Mouse (Mus musculus): ENCODE results near the gene Rcn3.
"Not testable (repeated sequence)": the region's sequence is repeated elsewhere in the genome, so short reads cannot be mapped to it uniquely, and the experiment has no call there.

Gene Rcn3

DNA sequence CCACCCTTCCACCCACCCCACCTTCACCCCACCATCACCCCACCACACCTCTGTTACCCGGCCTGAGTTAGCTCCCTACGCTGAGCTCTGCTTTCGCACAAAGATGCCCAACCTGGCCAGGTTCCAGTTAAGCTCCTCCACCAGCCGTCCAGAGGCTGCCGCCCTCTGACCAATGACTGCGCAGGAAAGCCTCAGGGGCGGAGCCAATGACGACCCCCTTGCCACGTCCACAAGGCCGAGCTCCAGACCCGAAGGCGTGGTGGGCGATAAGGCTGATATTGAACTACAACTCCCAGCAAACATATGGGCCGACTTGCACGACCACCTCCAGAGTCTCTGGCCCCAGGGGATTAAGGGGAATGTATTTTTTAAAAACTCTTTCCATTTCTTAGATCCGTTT is at the start of gene Rcn3:
TSS of gene Rcn3 (minus strand) at position 174 of the 400 bp plus-strand sequence.
- ATAC-seq (ENCODE audit: insufficient number of reproducible peaks, low FRiP score, low TSS enrichment): no peak

- ATAC-seq (ENCODE audit: insufficient number of reproducible peaks, low FRiP score, low TSS enrichment): no peak
Measured at GRCm38 (mm10) chr7:45141319-45141718, 49.3 kb upstream of the Rcn3 start.

- no peak for ATAC-seq (ENCODE audit: insufficient number of reproducible peaks, low FRiP score, low TSS enrichment)
Measured at GRCm38 (mm10) chr7:45139904-45140723, 48.1 kb upstream of the Rcn3 start.

GRCm38 (mm10) chr7:45138403-45138802 is 46.4 kb upstream of the Rcn3 start:
- no peak for ATAC-seq (ENCODE audit: insufficient number of reproducible peaks, low FRiP score, low TSS enrichment)

DNA sequence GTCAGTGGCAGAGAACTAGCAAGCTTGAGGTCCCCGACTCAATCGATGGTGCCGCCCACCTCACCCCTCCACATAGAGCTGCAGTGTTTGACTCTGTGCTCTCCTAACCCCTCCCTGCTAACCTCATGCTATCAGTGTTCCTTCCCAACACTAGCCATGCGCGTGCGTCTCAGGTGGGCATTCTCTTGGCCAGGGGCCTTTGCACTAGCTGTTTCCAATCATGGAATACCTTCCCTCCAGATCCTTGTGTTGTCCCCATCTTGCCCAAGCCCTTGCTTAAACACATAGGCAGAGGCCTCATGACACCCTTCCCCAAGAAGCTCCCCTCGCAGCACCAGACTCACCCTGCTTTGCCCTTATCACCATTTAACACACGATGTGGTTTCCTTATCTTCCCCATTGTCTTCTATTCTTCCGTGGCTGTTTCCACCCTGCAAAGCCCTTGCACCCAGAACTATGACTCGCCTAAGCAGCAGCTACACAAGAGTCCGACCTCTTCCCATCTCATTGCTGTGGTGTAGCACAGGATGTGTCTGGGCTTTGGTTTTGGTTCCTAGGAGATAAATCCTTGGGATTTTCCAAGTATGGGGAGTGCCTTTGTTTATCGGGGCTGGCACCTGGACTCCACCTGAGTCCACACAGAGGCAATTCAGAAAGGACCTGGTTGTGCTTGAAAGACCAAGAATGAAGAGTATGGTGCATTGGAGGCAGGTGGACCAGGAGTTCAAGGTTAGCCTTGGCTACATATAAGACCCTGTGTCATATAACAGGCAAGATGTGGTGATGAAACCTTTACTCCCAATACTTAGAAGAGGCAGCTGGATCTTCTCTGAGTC is 45.4 kb upstream of the Rcn3 start:
- no peak for ATAC-seq (ENCODE audit: insufficient number of reproducible peaks, low FRiP score, low TSS enrichment)

DNA sequence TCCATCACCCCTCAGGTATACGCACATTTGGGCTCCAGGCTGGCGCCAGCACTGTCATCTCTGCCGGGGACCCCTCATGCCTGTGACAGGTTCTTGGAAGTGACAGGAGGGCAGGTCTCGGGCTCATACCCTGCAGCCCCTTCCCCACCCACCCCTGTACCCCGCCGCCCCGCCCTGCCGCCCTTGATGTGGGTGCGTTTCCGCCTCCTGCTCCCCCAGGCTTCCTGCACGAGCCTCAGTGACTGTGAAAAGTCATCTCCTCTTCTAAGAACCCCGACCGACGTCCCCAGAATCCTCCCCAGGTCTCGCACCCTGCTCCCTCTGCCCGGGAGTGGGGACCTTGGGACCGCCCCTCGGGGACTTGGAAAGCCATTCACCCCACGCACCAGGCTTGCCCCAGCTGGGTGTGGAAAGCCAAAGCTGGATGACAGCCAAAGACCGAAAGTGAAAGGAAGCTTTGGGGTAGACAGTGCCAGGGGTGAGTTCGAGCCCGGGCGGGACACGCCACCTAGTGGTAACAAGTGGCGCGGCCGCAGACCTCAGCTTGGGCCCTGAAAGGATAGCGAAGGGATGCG is 44.1 kb upstream of the Rcn3 start, which contains the start of the genes Gm45713 and Flt3l:
TSS of gene Gm45713 (minus strand) at position 239 of the 575 bp plus-strand sequence.
TSS of gene Flt3l (minus strand) at position 440 of the 575 bp plus-strand sequence.
- ATAC-seq (ENCODE audit: insufficient number of reproducible peaks, low FRiP score, low TSS enrichment): peak; percentile 72; the same call in 1 of the 2 replicates

- ATAC-seq (ENCODE audit: insufficient number of reproducible peaks, low FRiP score, low TSS enrichment): no peak
Measured at GRCm38 (mm10) chr7:45135370-45135769, 43.3 kb upstream of the Rcn3 start.

- no peak for ATAC-seq (ENCODE audit: insufficient number of reproducible peaks, low FRiP score, low TSS enrichment)
Measured at GRCm38 (mm10) chr7:45134544-45135026, 42.6 kb upstream of the Rcn3 start.

GRCm38 (mm10) chr7:45133446-45134159 is 41.6 kb upstream of the Rcn3 start:
- ATAC-seq (ENCODE audit: insufficient number of reproducible peaks, low FRiP score, low TSS enrichment): no peak

DNA sequence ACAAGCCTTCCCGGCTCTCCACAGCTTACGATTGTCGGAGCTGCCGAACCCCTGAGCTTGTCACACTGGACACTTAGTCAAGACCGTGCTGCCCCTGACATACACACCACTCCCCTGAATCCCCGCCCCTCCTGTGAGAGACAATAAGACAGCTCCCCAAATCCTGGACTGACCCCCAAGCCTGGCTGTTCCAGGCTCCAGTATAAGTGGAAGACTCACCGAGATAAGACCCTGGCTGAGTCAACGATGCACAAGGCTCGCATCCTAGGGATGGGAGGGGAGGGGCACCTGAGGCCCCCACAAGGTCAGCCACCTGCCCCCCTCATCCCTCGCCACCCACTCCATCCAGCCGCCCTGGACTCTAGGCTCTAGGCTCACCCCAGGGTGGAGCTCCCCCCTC is 39.8 kb upstream of the Rcn3 start:
- ATAC-seq (ENCODE audit: insufficient number of reproducible peaks, low FRiP score, low TSS enrichment): no peak

GRCm38 (mm10) chr7:45129776-45130512 is 37.9 kb upstream of the Rcn3 start:
- no peak for ATAC-seq (ENCODE audit: insufficient number of reproducible peaks, low FRiP score, low TSS enrichment)

GRCm38 (mm10) chr7:45129318-45129717 is 37.3 kb upstream of the Rcn3 start:
- no peak for ATAC-seq (ENCODE audit: insufficient number of reproducible peaks, low FRiP score, low TSS enrichment)

DNA sequence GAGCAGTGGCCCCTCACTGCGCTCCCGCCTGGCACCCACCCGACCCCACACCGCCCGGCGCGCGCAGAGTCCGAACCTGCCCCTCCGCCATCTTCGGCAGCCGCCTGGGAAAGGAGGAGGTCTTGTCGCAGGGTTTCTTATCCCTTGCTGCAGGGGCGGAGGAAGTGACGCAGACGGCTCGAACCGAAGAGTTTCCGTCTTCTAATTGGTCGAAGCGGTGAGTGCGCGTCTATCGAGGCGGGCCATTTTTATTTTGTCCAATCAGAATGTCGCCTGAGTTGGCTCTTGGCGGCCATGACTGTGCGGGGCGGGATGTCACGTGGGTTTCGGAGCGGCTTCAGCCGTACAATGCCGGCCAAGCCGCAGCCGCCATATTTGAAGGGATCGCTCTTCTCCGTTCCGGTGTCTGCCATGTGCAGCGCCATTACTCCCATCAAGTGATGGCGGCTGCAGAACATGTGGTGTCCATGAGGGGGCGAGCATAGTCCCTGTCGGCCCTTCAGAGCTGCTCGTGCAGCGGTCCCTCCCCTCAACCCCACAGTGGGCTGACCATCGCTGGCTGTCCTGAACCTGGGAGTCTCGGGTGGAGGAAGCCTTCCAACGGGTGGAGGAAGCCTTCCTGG is 36.7 kb upstream of the Rcn3 start, which contains the start of gene Rpl13a:
TSS of gene Rpl13a (minus strand) at position 138 of the 623 bp plus-strand sequence.
- ATAC-seq (ENCODE audit: insufficient number of reproducible peaks, low FRiP score, low TSS enrichment): peak; percentile 85

GRCm38 (mm10) chr7:45127700-45128224 is 35.7 kb upstream of the Rcn3 start:
- ATAC-seq (ENCODE audit: insufficient number of reproducible peaks, low FRiP score, low TSS enrichment): no peak

- no peak for ATAC-seq (ENCODE audit: insufficient number of reproducible peaks, low FRiP score, low TSS enrichment)
Measured at GRCm38 (mm10) chr7:45126844-45127699, 35.1 kb upstream of the Rcn3 start.

GRCm38 (mm10) chr7:45126147-45126843 is 34.3 kb upstream of the Rcn3 start:
- no peak for ATAC-seq (ENCODE audit: insufficient number of reproducible peaks, low FRiP score, low TSS enrichment)

DNA sequence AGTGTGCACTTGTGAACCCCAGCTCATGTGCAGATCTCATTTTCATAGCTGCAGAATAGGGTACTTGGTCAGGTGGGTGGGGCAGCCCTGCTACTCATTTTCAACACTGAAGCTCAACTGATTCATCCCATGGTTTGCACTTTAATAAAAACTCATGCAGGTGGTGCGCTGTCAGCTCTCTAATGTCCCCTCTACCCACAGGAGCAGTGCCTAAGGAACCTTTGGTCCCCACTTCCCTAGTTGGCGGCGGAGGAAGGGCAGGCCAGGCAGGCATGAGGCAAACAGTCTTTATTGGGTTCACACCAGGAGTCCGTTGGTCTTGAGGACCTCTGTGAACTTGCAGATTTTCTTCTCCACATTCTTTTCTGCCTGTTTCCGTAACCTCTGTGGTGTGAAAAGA is 33.6 kb upstream of the Rcn3 start:
- ATAC-seq (ENCODE audit: insufficient number of reproducible peaks, low FRiP score, low TSS enrichment): not testable (repeated sequence)

All from cerebellum, adult (tissue).